Mouse (Mus musculus) liver, adult 2 months (tissue): ENCODE data around the gene Arhgef17.

Experiments used
- CTCF ChIP-seq: fragments of 200-500 bp; IDR thresholded peaks from 2 replicates; pipeline ENCODE4 v1.5.1; 2011; ENCODE audit warnings: low read depth, low read length, control low read depth
- POLR2A ChIP-seq: fragments of 200-500 bp; IDR thresholded peaks from 2 replicates; pipeline ENCODE4 v1.6.1; 2011; ENCODE audit warnings: low read length, control low read depth; ENCODE audit not compliant: insufficient read depth; ENCODE audit errors: extremely low read depth

DNA sequence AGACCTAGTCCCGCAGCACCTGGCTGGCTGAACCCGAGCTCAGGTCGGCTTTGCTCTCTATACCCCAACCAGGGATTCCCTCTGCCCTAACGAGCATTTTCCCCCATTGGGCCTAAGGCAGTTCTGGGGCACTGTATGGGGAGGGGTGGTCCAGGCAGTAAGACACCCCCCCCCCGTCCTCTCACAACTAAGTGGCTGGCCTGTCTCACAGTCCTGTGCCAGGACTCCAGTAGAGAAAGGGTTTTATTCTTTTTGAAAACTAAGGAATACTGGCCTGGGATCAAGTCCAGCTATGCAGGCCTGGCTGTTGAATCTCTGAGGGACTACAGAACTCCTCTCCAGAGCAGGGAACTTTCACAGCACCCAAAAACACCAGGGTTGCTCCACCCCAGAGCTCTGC, 16.7 kb downstream of the Arhgef17 start:
- TF ChIP-seq CTCF = no peak
- no peak for TF ChIP-seq POLR2A
